In the genomic region with DNA sequence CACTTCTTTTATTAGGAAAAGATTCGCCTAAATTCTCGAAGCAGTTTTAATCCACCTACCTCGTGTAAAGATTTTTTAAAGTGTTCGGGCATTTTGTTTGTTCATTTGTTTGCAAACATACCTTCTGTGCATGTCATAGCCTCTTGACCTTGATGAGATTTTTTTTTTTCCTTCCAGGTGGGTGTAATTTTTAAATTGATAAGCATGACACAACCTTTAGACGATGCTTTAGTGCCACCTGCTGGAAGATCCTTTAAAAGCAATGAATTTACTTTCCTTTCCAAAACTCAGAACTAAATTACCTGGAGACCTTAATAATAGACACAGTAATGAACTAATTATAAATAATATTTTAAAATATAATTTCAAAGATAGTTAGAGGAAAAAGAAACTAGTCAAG, we compare ENCODE assay signal across 10 mouse cellular contexts.
DNase-seq lines count a peak whose midpoint lies in the region; ATAC-seq and TF ChIP-seq lines count a peak whose summit lies in the region.
"Had no signal": no experiment of that assay in that cellular context is flagged by ENCODE, and none has a peak within 500 bp of the region (broad histone marks: within the 10 kb centered on the region; RNA-seq: fewer than 3 reads in every experiment).

No protein-coding gene starts in this region.

- H3K9ac ChIP-seq in heart, adult 2 months (ENCODE audit: low read depth, low read length) = no peak overlapping the region
- H3K9ac ChIP-seq in liver, postnatal 0 days (replicated peaks) = no peak overlapping the region
- H3K9ac ChIP-seq: limb, embryonic 13.5 days had no signal

- no peak for DNase-seq in heart, adult 2 months
- DNase-seq in heart, embryonic 10.5 days (ENCODE audit: low spot score) = no peak
- DNase-seq in liver, postnatal 0 days = no peak
- DNase-seq in liver = no peak
- peak; percentile 41 for DNase-seq in cerebellum, adult 8-10 months
- DNase-seq in thymus, postnatal 4 days = no peak
- no peak for DNase-seq in urinary bladder, postnatal 10 days (ENCODE audit: low spot score)
- DNase-seq: right cerebral cortex, adult 18-20 months had no signal

- no peaks in the 10 kb centered on the region for H3K79me2 ChIP-seq in heart, adult 2 months (replicated peaks; ENCODE audit: control insufficient read depth, insufficient read depth, low read length)

- H3K4me2 ChIP-seq in liver, postnatal 0 days (ENCODE audit: low read depth, low read length) = no peak overlapping the region
- H3K4me2 ChIP-seq: limb, embryonic 13.5 days had no signal

- H3K27ac ChIP-seq in heart, adult 2 months = no peak overlapping the region
- no peak overlapping the region for H3K27ac ChIP-seq in heart, embryonic 10.5 days
- H3K27ac ChIP-seq in liver, postnatal 0 days (ENCODE audit: low read depth) = no peak overlapping the region
- H3K27ac ChIP-seq: limb, embryonic 13.5 days had no signal

- no peaks in the 10 kb centered on the region for H3K27me3 ChIP-seq in heart, adult 2 months (ENCODE audit: control insufficient read depth, insufficient read depth, low read length)
- no peaks in the 10 kb centered on the region for H3K27me3 ChIP-seq in heart, embryonic 10.5 days (ENCODE audit: insufficient read depth, poor library complexity, severe bottlenecking)
- H3K27me3 ChIP-seq in liver, postnatal 0 days (ENCODE audit: insufficient read depth, low read length) = no peaks in the 10 kb centered on the region

- H3K4me1 ChIP-seq in heart, adult 2 months (ENCODE audit: control insufficient read depth, insufficient read depth, low read length) = no peaks in the 10 kb centered on the region; the same call in 1 of the 2 replicates
- no peaks in the 10 kb centered on the region for H3K4me1 ChIP-seq in heart, embryonic 10.5 days
- H3K4me1 ChIP-seq in liver, postnatal 0 days (ENCODE audit: insufficient read depth) = no peaks in the 10 kb centered on the region
- H3K4me1 ChIP-seq: limb, embryonic 13.5 days had no signal

- H3K4me3 ChIP-seq in heart, adult 2 months = no peak overlapping the region
- no peak overlapping the region for H3K4me3 ChIP-seq in heart, embryonic 10.5 days
- no peak overlapping the region for H3K4me3 ChIP-seq in liver, postnatal 0 days (ENCODE audit: low read depth, low read length)
- H3K4me3 ChIP-seq: limb, embryonic 13.5 days had no signal

- no peaks in the 10 kb centered on the region for H3K9me3 ChIP-seq in heart, embryonic 10.5 days
- no peaks in the 10 kb centered on the region for H3K9me3 ChIP-seq in liver, postnatal 0 days (ENCODE audit: low read length)
- H3K9me3 ChIP-seq: limb, embryonic 13.5 days had no signal

- TF ChIP-seq POLR2A in heart, adult 2 months (IDR thresholded peaks at IDR 0.05; ENCODE audit: insufficient read depth, low read depth, low read length) = no peak

- no peak for ATAC-seq in liver, postnatal 0 days
- peak; percentile 57; the same call in 1 of the 2 replicates for ATAC-seq in megakaryocyte progenitor cell, adult 5-6 weeks (replicated peaks; ENCODE audit: poor library complexity)

- H3K36me3 ChIP-seq in heart, adult 2 months (ENCODE audit: control insufficient read depth, insufficient read depth, low read length) = no peaks in the 10 kb centered on the region
- no peaks in the 10 kb centered on the region for H3K36me3 ChIP-seq in heart, embryonic 10.5 days
- H3K36me3 ChIP-seq in liver, postnatal 0 days (replicated peaks; ENCODE audit: insufficient read depth, low read length) = no peaks in the 10 kb centered on the region
- H3K36me3 ChIP-seq: limb, embryonic 13.5 days had no signal

- intact Hi-C loops in heart, adult 2 months (cut with DNase I) = no loop called here

- no peak for TF ChIP-seq EP300 in heart, adult 2 months (IDR thresholded peaks at IDR 0.05; ENCODE audit: insufficient read depth, low read depth, low read length)
- no peak for TF ChIP-seq EP300 in liver, postnatal 0 days (IDR thresholded peaks at IDR 0.05; ENCODE audit: low read depth)

- 60% methylated on average over 5 of the region's 5 CpGs for WGBS in heart, adult 2 months
- 59% methylated on average over 5 of the region's 5 CpGs for WGBS in heart, embryonic 10.5 days
- WGBS in liver, postnatal 0 days (ENCODE audit: insufficient replicate concordance) = 57% methylated on average over 5 of the region's 5 CpGs

- TF ChIP-seq CTCF in heart, adult 2 months (IDR thresholded peaks at IDR 0.05) = peak; percentile 79
- peak; percentile 50 for TF ChIP-seq CTCF in liver, postnatal 0 days (IDR thresholded peaks at IDR 0.05; ENCODE audit: low read depth)
